Mouse (Mus musculus): ENCODE data around the gene Trappc6b.

Gene Trappc6b

GRCm38 (mm10) chr12:59055196-59055850 lies 5.9 kb downstream of the Trappc6b start:
- no peak for DNase-seq (ENCODE audit: low spot score)

GRCm38 (mm10) chr12:59053976-59054375 lies 7.3 kb downstream of the Trappc6b start:
- DNase-seq (ENCODE audit: low spot score): no peak

- DNase-seq (ENCODE audit: low spot score): no peak
Observed at GRCm38 (mm10) chr12:59053166-59053565, 8.1 kb downstream of the Trappc6b start.

GRCm38 (mm10) chr12:59052470-59052869 lies 8.8 kb downstream of the Trappc6b start:
- DNase-seq (ENCODE audit: low spot score): no peak

- DNase-seq (ENCODE audit: low spot score): no peak
Observed at GRCm38 (mm10) chr12:59040851-59041250, 20.4 kb downstream of the Trappc6b start.

GRCm38 (mm10) chr12:59039971-59040844 lies 21.1 kb downstream of the Trappc6b start:
- no peak for DNase-seq (ENCODE audit: low spot score)

GRCm38 (mm10) chr12:59039162-59039970 lies 21.9 kb downstream of the Trappc6b start:
- no peak for DNase-seq (ENCODE audit: low spot score)

GRCm38 (mm10) chr12:59032101-59032500 lies 29.2 kb downstream of the Trappc6b start:
- DNase-seq (ENCODE audit: low spot score): no peak

- DNase-seq (ENCODE audit: low spot score): no peak
Observed at GRCm38 (mm10) chr12:59021306-59021705, 40.0 kb downstream of the Trappc6b start.

- no peak for DNase-seq (ENCODE audit: low spot score)
Observed at GRCm38 (mm10) chr12:59019891-59020290, 41.4 kb downstream of the Trappc6b start.

GRCm38 (mm10) chr12:59017970-59018369 lies 43.3 kb downstream of the Trappc6b start:
- no peak for DNase-seq (ENCODE audit: low spot score)

GRCm38 (mm10) chr12:59013234-59013633 lies 48.0 kb downstream of the Trappc6b start, which contains the start of gene Gemin2:
Gene Gemin2, plus strand, starts transcription at chr12:59013393.
- peak; percentile 53 for DNase-seq (ENCODE audit: low spot score)

GRCm38 (mm10) chr12:59012710-59013091 lies 48.6 kb downstream of the Trappc6b start:
- no peak for DNase-seq (ENCODE audit: low spot score)

GRCm38 (mm10) chr12:59011844-59012709 lies 49.2 kb downstream of the Trappc6b start, which contains the start of gene Sec23a:
Gene Sec23a, minus strand, starts transcription at chr12:59012017.
- peak; percentile 94 for DNase-seq (ENCODE audit: low spot score)

- DNase-seq (ENCODE audit: low spot score): no peak
Observed at GRCm38 (mm10) chr12:59011275-59011843, 49.9 kb downstream of the Trappc6b start.

- DNase-seq (ENCODE audit: low spot score): no peak
Observed at GRCm38 (mm10) chr12:59010482-59010881, 50.8 kb downstream of the Trappc6b start.

Data from urinary bladder, postnatal 10 days (tissue).